Mouse (Mus musculus) liver, adult 2 months (tissue): ENCODE data around the gene Tcf20.

Source experiments
- CTCF ChIP-seq: fragments of 200-500 bp; IDR thresholded peaks from 2 replicates; pipeline ENCODE4 v1.5.1; 2011; ENCODE audit warnings: low read depth, low read length, control low read depth
- POLR2A ChIP-seq: fragments of 200-500 bp; IDR thresholded peaks from 2 replicates; pipeline ENCODE4 v1.6.1; 2011; ENCODE audit warnings: low read length, control low read depth; ENCODE audit not compliant: insufficient read depth; ENCODE audit errors: extremely low read depth

GRCm38 (mm10) chr15:82910596-82910995 is 77.1 kb downstream of the Tcf20 start:
- TF ChIP-seq POLR2A (no peak), CTCF (no peak)
